In the genomic region with DNA sequence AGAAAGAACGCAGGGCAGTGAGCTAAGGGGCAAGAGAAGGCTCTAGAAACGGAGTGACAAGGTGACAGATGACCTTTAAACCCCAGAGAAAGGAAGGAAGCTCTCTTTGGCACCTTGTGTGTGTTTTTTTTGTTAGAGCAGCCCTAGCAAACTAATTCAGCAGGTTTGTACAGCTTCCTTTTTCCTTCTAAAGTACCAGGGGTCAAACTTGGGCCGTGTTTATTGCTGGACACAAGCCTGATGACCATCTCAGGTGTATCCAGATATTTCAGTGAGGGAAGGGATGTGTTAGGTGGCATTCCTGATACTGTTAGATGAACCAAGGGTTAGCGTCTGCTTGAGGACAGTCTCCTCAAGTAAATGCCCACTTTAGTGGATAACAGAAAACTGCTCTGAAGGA, we compare ENCODE assay signal across 22 mouse cellular contexts.
"Had no signal": no experiment of that assay in that cellular context is flagged by ENCODE, and none has a peak within 500 bp of the region (broad histone marks: within the 10 kb centered on the region; RNA-seq: fewer than 3 reads in every experiment).

No protein-coding gene starts in this region.

- H3K4me3 ChIP-seq: hindbrain, embryonic 13.5 days; hindbrain, embryonic 15.5 days; limb, embryonic 13.5 days; limb, embryonic 15.5 days; liver, embryonic 12.5 days had no signal

- H3K36me3 ChIP-seq: hindbrain, embryonic 13.5 days; hindbrain, embryonic 15.5 days; limb, embryonic 13.5 days; limb, embryonic 15.5 days; liver, embryonic 12.5 days had no signal

- H3K9me3 ChIP-seq: hindbrain, embryonic 13.5 days; hindbrain, embryonic 15.5 days; limb, embryonic 13.5 days; limb, embryonic 15.5 days; liver, embryonic 12.5 days had no signal

- DNase-seq: forebrain, postnatal 0 days; gastrocnemius, postnatal 14 days; gastrocnemius, postnatal 36 days; heart, postnatal 10 days; heart, postnatal 36 days; kidney, adult 11 months; kidney, adult 8-10 months; kidney, postnatal 14 days; kidney, postnatal 36 days; layer of hippocampus, adult 9-11 months; layer of hippocampus, postnatal 36 days; left cerebral cortex, postnatal 4 days had no signal

- H3K27me3 ChIP-seq: hindbrain, embryonic 13.5 days; hindbrain, embryonic 15.5 days; limb, embryonic 13.5 days; limb, embryonic 15.5 days; liver, embryonic 12.5 days had no signal

- ATAC-seq: forebrain, postnatal 0 days; hindbrain, postnatal 0 days; intestine, embryonic 16.5 days; liver, embryonic 12.5 days had no signal

- H3K4me2 ChIP-seq: heart, embryonic 11.5 days; hindbrain, embryonic 13.5 days; hindbrain, embryonic 15.5 days; limb, embryonic 13.5 days; limb, embryonic 15.5 days; liver, embryonic 12.5 days had no signal

- H3K27ac ChIP-seq: hindbrain, embryonic 13.5 days; hindbrain, embryonic 15.5 days; hindbrain, postnatal 0 days; kidney, postnatal 0 days; limb, embryonic 13.5 days; limb, embryonic 15.5 days; liver, embryonic 12.5 days; liver, embryonic 14.5 days had no signal

- H3K9ac ChIP-seq: forebrain, postnatal 0 days; hindbrain, embryonic 13.5 days; hindbrain, embryonic 15.5 days; limb, embryonic 13.5 days; limb, embryonic 15.5 days; liver, embryonic 12.5 days; liver, embryonic 14.5 days had no signal
